Mouse (Mus musculus): ENCODE measurements at regions not wholly inside any gene's neighbourhood (a gene's known extent, or its start where the extent isn't known, plus 50 kb on each side); places are given as distances from the start of the nearest gene placed in this dataset.

- no peak for DNase-seq (ENCODE audit: low spot score in 2 of 2)
Measured at GRCm38 (mm10) chr13:97523523-97524412, 236.7 kb downstream of the Gm10260 start.

- DNase-seq (ENCODE audit: low spot score in 2 of 2), result no peak
Measured at GRCm38 (mm10) chr13:97520988-97521547, 239.4 kb downstream of the Gm10260 start.

GRCm38 (mm10) chr13:97516731-97517130 is 243.7 kb downstream of the Gm10260 start:
- DNase-seq (ENCODE audit: low spot score in 2 of 2), result no peak

- DNase-seq (ENCODE audit: low spot score in 2 of 2), result no peak
Measured at GRCm38 (mm10) chr13:97514421-97515066, 245.9 kb downstream of the Gm10260 start.

GRCm38 (mm10) chr13:97512521-97512920 is 247.9 kb downstream of the Gm10260 start:
- no peak for DNase-seq (ENCODE audit: low spot score in 2 of 2)

GRCm38 (mm10) chr13:97510431-97511261 is 249.8 kb downstream of the Gm10260 start:
- no peak for DNase-seq (ENCODE audit: low spot score in 2 of 2)

- no peak for DNase-seq (ENCODE audit: low spot score in 2 of 2)
Measured at GRCm38 (mm10) chr13:97504949-97505348, 255.5 kb downstream of the Gm10260 start.

- no peak for DNase-seq (ENCODE audit: low spot score in 2 of 2)
Measured at GRCm38 (mm10) chr13:97503955-97504739, 256.3 kb downstream of the Gm10260 start.

- DNase-seq (ENCODE audit: low spot score in 2 of 2), result no peak
Measured at GRCm38 (mm10) chr13:97503391-97503790, 257.0 kb downstream of the Gm10260 start.

- DNase-seq (ENCODE audit: low spot score in 2 of 2), result no peak
Measured at GRCm38 (mm10) chr13:97500155-97500554, 259.2 kb downstream of the Enc1 start.

GRCm38 (mm10) chr13:97498981-97499380 is 258.1 kb downstream of the Enc1 start:
- DNase-seq (ENCODE audit: low spot score in 2 of 2), result no peak

- DNase-seq (ENCODE audit: low spot score in 2 of 2), result no peak
Measured at GRCm38 (mm10) chr13:97497928-97498327, 257.0 kb downstream of the Enc1 start.

- no peak for DNase-seq (ENCODE audit: low spot score in 2 of 2)
Measured at GRCm38 (mm10) chr13:97494770-97495169, 253.9 kb downstream of the Enc1 start.

- DNase-seq (ENCODE audit: low spot score in 2 of 2), result no peak
Measured at GRCm38 (mm10) chr13:97493836-97494235, 252.9 kb downstream of the Enc1 start.

GRCm38 (mm10) chr13:97492958-97493735 is 252.2 kb downstream of the Enc1 start:
- DNase-seq (ENCODE audit: low spot score in 2 of 2), result no peak

GRCm38 (mm10) chr13:97491865-97492847 is 251.3 kb downstream of the Enc1 start:
- DNase-seq (ENCODE audit: low spot score in 2 of 2), result peak; percentile 82 to 86

GRCm38 (mm10) chr13:97490131-97490530 is 249.2 kb downstream of the Enc1 start:
- no peak for DNase-seq (ENCODE audit: low spot score in 2 of 2)

- DNase-seq (ENCODE audit: low spot score in 2 of 2), result no peak
Measured at GRCm38 (mm10) chr13:97489721-97490120, 248.8 kb downstream of the Enc1 start.

- DNase-seq (ENCODE audit: low spot score in 2 of 2), result no peak
Measured at GRCm38 (mm10) chr13:97489029-97489428, 248.1 kb downstream of the Enc1 start.

Data from right cerebral cortex, adult 2 months (tissue).